Mouse (Mus musculus): ENCODE measurements around the gene Rasl11b. TPM values are rescaled to one million over a fixed set of nuclear protein-coding genes. Genes with fewer than 3 reads are reported as not detected.

Gene Rasl11b
- polyA plus RNA-seq, 1 experiment: 3.8 TPM

GRCm38 (mm10) chr5:74160349-74160748 is 34.7 kb upstream of the Rasl11b start:
- no peak for TF ChIP-seq CTCF (IDR thresholded peaks at IDR 0.05; ENCODE audit: control insufficient read depth, insufficient read depth, insufficient replicate concordance, low read depth, low read length)
- no peak for TF ChIP-seq POLR2A (IDR thresholded peaks at IDR 0.05; ENCODE audit: control insufficient read depth, low read depth, low read length)
- Histone ChIP-seq H3K27me3 (ENCODE audit: control insufficient read depth, insufficient read depth, low read length) (no peaks in the 10 kb centered on the region), H3K4me3 (ENCODE audit: control insufficient read depth, low read depth, low read length) (no peak overlapping the region), H3K36me3 (ENCODE audit: control insufficient read depth, insufficient read depth, low read length) (no peaks in the 10 kb centered on the region), H3K27ac (ENCODE audit: control insufficient read depth, insufficient read depth, low read depth, low read length) (no peak overlapping the region), H3K4me1 (ENCODE audit: control insufficient read depth, insufficient read depth, low read length) (no peaks in the 10 kb centered on the region)

GRCm38 (mm10) chr5:74161297-74161926 is 33.7 kb upstream of the Rasl11b start:
- peak overlapping the region; percentile 75 for H3K4me3 ChIP-seq (ENCODE audit: control insufficient read depth, low read depth, low read length)
- H3K4me1 ChIP-seq (ENCODE audit: control insufficient read depth, insufficient read depth, low read length): no peaks in the 10 kb centered on the region
- TF ChIP-seq CTCF (IDR thresholded peaks at IDR 0.05; ENCODE audit: control insufficient read depth, insufficient read depth, insufficient replicate concordance, low read depth, low read length): no peak
- no peak for TF ChIP-seq POLR2A (IDR thresholded peaks at IDR 0.05; ENCODE audit: control insufficient read depth, low read depth, low read length)
- H3K36me3 ChIP-seq (ENCODE audit: control insufficient read depth, insufficient read depth, low read length): no peaks in the 10 kb centered on the region
- no peak overlapping the region for H3K27ac ChIP-seq (ENCODE audit: control insufficient read depth, insufficient read depth, low read depth, low read length)
- H3K27me3 ChIP-seq (ENCODE audit: control insufficient read depth, insufficient read depth, low read length): no peaks in the 10 kb centered on the region

- Histone ChIP-seq H3K4me3 (ENCODE audit: control insufficient read depth, low read depth, low read length) (peak overlapping the region; percentile 75), H3K4me1 (ENCODE audit: control insufficient read depth, insufficient read depth, low read length) (no peaks in the 10 kb centered on the region), H3K27me3 (ENCODE audit: control insufficient read depth, insufficient read depth, low read length) (no peaks in the 10 kb centered on the region), H3K36me3 (ENCODE audit: control insufficient read depth, insufficient read depth, low read length) (no peaks in the 10 kb centered on the region), H3K27ac (ENCODE audit: control insufficient read depth, insufficient read depth, low read depth, low read length) (no peak overlapping the region)
- no peak for TF ChIP-seq CTCF (IDR thresholded peaks at IDR 0.05; ENCODE audit: control insufficient read depth, insufficient read depth, insufficient replicate concordance, low read depth, low read length)
- no peak; the same call in 1 of the 2 replicates for TF ChIP-seq POLR2A (IDR thresholded peaks at IDR 0.05; ENCODE audit: control insufficient read depth, low read depth, low read length)
Observed at GRCm38 (mm10) chr5:74162013-74162412, 33.1 kb upstream of the Rasl11b start.

GRCm38 (mm10) chr5:74163141-74163540 is 31.9 kb upstream of the Rasl11b start:
- TF ChIP-seq POLR2A (IDR thresholded peaks at IDR 0.05; ENCODE audit: control insufficient read depth, low read depth, low read length) (no peak), CTCF (IDR thresholded peaks at IDR 0.05; ENCODE audit: control insufficient read depth, insufficient read depth, insufficient replicate concordance, low read depth, low read length) (no peak)
- Histone ChIP-seq H3K27me3 (ENCODE audit: control insufficient read depth, insufficient read depth, low read length) (no peaks in the 10 kb centered on the region), H3K36me3 (ENCODE audit: control insufficient read depth, insufficient read depth, low read length) (no peaks in the 10 kb centered on the region), H3K4me1 (ENCODE audit: control insufficient read depth, insufficient read depth, low read length) (no peaks in the 10 kb centered on the region), H3K4me3 (ENCODE audit: control insufficient read depth, low read depth, low read length) (no peak overlapping the region), H3K27ac (ENCODE audit: control insufficient read depth, insufficient read depth, low read depth, low read length) (no peak overlapping the region)

DNA sequence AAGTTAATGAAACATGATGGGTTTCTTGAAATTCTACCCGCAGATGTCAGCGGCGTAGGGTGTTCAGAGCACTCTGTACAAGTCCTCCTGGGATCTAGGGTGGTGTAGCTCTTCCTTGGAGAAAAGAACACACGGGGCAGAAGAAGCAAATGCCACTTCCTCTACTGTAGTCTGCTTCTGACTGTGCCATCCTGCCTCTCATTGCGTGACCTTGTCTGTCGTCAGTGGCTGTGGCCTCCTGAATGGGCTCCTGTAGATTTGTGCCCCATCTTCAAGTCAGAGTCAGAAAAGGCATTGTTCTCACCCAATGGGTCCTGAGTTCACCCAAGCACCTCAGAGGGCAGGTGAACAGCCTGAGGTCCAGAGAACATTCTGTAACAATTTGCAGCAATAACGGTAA is 30.5 kb upstream of the Rasl11b start:
- Histone ChIP-seq H3K36me3 (ENCODE audit: control insufficient read depth, insufficient read depth, low read length) (no peaks in the 10 kb centered on the region), H3K4me1 (ENCODE audit: control insufficient read depth, insufficient read depth, low read length) (no peaks in the 10 kb centered on the region), H3K27ac (ENCODE audit: control insufficient read depth, insufficient read depth, low read depth, low read length) (no peak overlapping the region), H3K4me3 (ENCODE audit: control insufficient read depth, low read depth, low read length) (no peak overlapping the region), H3K27me3 (ENCODE audit: control insufficient read depth, insufficient read depth, low read length) (no peaks in the 10 kb centered on the region)
- TF ChIP-seq CTCF (IDR thresholded peaks at IDR 0.05; ENCODE audit: control insufficient read depth, insufficient read depth, insufficient replicate concordance, low read depth, low read length): no peak
- no peak for TF ChIP-seq POLR2A (IDR thresholded peaks at IDR 0.05; ENCODE audit: control insufficient read depth, low read depth, low read length)

- TF ChIP-seq CTCF (IDR thresholded peaks at IDR 0.05; ENCODE audit: control insufficient read depth, insufficient read depth, insufficient replicate concordance, low read depth, low read length): no peak
- TF ChIP-seq POLR2A (IDR thresholded peaks at IDR 0.05; ENCODE audit: control insufficient read depth, low read depth, low read length): no peak
- no peaks in the 10 kb centered on the region; the same call in 1 of the 2 replicates for H3K4me1 ChIP-seq (ENCODE audit: control insufficient read depth, insufficient read depth, low read length)
- no peaks in the 10 kb centered on the region for H3K36me3 ChIP-seq (ENCODE audit: control insufficient read depth, insufficient read depth, low read length)
- no peak overlapping the region for H3K4me3 ChIP-seq (ENCODE audit: control insufficient read depth, low read depth, low read length)
- no peak overlapping the region for H3K27ac ChIP-seq (ENCODE audit: control insufficient read depth, insufficient read depth, low read depth, low read length)
- no peaks in the 10 kb centered on the region for H3K27me3 ChIP-seq (ENCODE audit: control insufficient read depth, insufficient read depth, low read length)
Observed at GRCm38 (mm10) chr5:74166642-74167041, 28.4 kb upstream of the Rasl11b start.

- TF ChIP-seq CTCF (IDR thresholded peaks at IDR 0.05; ENCODE audit: control insufficient read depth, insufficient read depth, insufficient replicate concordance, low read depth, low read length) (no peak), POLR2A (IDR thresholded peaks at IDR 0.05; ENCODE audit: control insufficient read depth, low read depth, low read length) (no peak)
- no peaks in the 10 kb centered on the region for H3K36me3 ChIP-seq (ENCODE audit: control insufficient read depth, insufficient read depth, low read length)
- peaks cover 5% of the 10 kb centered on the region for H3K4me1 ChIP-seq (ENCODE audit: control insufficient read depth, insufficient read depth, low read length)
- H3K27ac ChIP-seq (ENCODE audit: control insufficient read depth, insufficient read depth, low read depth, low read length): no peak overlapping the region; the same call in 1 of the 2 replicates
- no peak overlapping the region for H3K4me3 ChIP-seq (ENCODE audit: control insufficient read depth, low read depth, low read length)
- H3K27me3 ChIP-seq (ENCODE audit: control insufficient read depth, insufficient read depth, low read length): no peaks in the 10 kb centered on the region
Observed at GRCm38 (mm10) chr5:74168085-74168484, 27.0 kb upstream of the Rasl11b start.
